Mouse (Mus musculus) MEL (cell line): ENCODE results near the gene Thbs2.

ENCODE experiments used
- CHD2 ChIP-seq: IDR thresholded peaks from 2 replicates; pipeline ENCODE4 v1.6.1; 2011; ENCODE audit warnings: low read length, improper control_type of control experiment
- CTCF ChIP-seq, 3 experiments: IDR thresholded peaks in 2 of 3; conservative IDR thresholded peaks in 1 of 3; 2 replicates each; pipeline ENCODE4 v1.5.1; 2011 to 2012; ENCODE audit warnings: low read length in 3 of 3, low read depth in 2 of 3, mild to moderate bottlenecking in 2 of 3, improper control_type of control experiment in 1 of 3, inconsistent platforms in 1 of 3, mixed read lengths in 1 of 3, moderate library complexity in 1 of 3; ENCODE audit not compliant: control insufficient read depth in 1 of 3, insufficient read depth in 1 of 3, poor library complexity in 1 of 3, severe bottlenecking in 1 of 3
- E2F4 ChIP-seq: IDR thresholded peaks from 2 replicates; pipeline ENCODE4 v1.6.1; 2011; ENCODE audit warnings: low read depth, low read length, improper control_type of control experiment, borderline replicate concordance
- ETS1 ChIP-seq: IDR thresholded peaks from 2 replicates; pipeline ENCODE4 v1.6.1; 2012; ENCODE audit warnings: low read depth, mild to moderate bottlenecking, inconsistent platforms, low read length, improper control_type of control experiment, moderate library complexity
- GATA1 ChIP-seq: IDR thresholded peaks from 2 replicates; pipeline ENCODE4 v1.6.1; 2011; ENCODE audit warnings: low read depth, low read length, improper control_type of control experiment
- MAFK ChIP-seq: IDR thresholded peaks from 2 replicates; pipeline ENCODE4 v1.6.1; 2011; ENCODE audit warnings: low read depth, mild to moderate bottlenecking, low read length, improper control_type of control experiment, borderline replicate concordance
- MAX ChIP-seq: IDR thresholded peaks from 2 replicates; pipeline ENCODE4 v1.6.1; 2011; ENCODE audit warnings: low read length, improper control_type of control experiment
- POLR2A ChIP-seq, 2 experiments: IDR thresholded peaks; 2 replicates each; pipeline ENCODE4 v1.6.1; 2011 to 2012; ENCODE audit warnings: low read length in 2 of 2, mild to moderate bottlenecking in 2 of 2, control low read depth in 1 of 2, improper control_type of control experiment in 1 of 2, low read depth in 1 of 2, moderate library complexity in 1 of 2; ENCODE audit not compliant: control insufficient read depth in 1 of 2, insufficient read depth in 1 of 2, poor library complexity in 1 of 2
- TAL1 ChIP-seq: IDR thresholded peaks from 2 replicates; pipeline ENCODE4 v1.6.1; 2012; ENCODE audit warnings: mild to moderate bottlenecking, inconsistent platforms, low read length, moderate library complexity, mixed read lengths
- USF1 ChIP-seq: IDR thresholded peaks from 2 replicates; pipeline ENCODE4 v1.6.1; 2014; ENCODE audit warnings: low read depth, mild to moderate bottlenecking, inconsistent platforms, low read length, improper control_type of control experiment, moderate library complexity
- ZC3H11A ChIP-seq: IDR thresholded peaks from 2 replicates; pipeline ENCODE4 v1.6.1; 2012; ENCODE audit warnings: low read depth, mild to moderate bottlenecking, inconsistent platforms, low read length, improper control_type of control experiment

GRCm38 (mm10) chr17:14667225-14667624, 26.8 kb downstream of the Thbs2 start:
- TF ChIP-seq CTCF (IDR thresholded peaks at IDR 0.05 in 2 of 3, conservative IDR thresholded peaks at IDR 0.05 in 1 of 3; ENCODE audit: control insufficient read depth in 1 of 3, insufficient read depth in 1 of 3, low read depth in 2 of 3, low read length in 3 of 3, poor library complexity in 1 of 3, severe bottlenecking in 1 of 3) (no peak), E2F4 (no peak), POLR2A (IDR thresholded peaks at IDR 0.05; ENCODE audit: control insufficient read depth in 1 of 2, insufficient read depth in 1 of 2, low read depth in 1 of 2, low read length in 2 of 2, poor library complexity in 1 of 2) (no peak), TAL1 (no peak), ZC3H11A (no peak), USF1 (no peak), ETS1 (no peak), MAFK (no peak), MAX (no peak), GATA1 (no peak), CHD2 (no peak)
